Mouse (Mus musculus): ENCODE measurements at regions not wholly inside any gene's neighbourhood (a gene's known extent, or its start where the extent isn't known, plus 50 kb on each side); places are given as distances from the start of the nearest gene placed in this dataset.

GRCm38 (mm10) chr3:9896303-9896702 lies 191.6 kb upstream of the Gm9833 start:
- TF ChIP-seq EP300 (IDR thresholded peaks at IDR 0.05; ENCODE audit: low read depth) (no peak), CTCF (IDR thresholded peaks at IDR 0.05; ENCODE audit: low read depth) (no peak)
